Mouse (Mus musculus): ENCODE measurements around the gene Myo18a.

DNA sequence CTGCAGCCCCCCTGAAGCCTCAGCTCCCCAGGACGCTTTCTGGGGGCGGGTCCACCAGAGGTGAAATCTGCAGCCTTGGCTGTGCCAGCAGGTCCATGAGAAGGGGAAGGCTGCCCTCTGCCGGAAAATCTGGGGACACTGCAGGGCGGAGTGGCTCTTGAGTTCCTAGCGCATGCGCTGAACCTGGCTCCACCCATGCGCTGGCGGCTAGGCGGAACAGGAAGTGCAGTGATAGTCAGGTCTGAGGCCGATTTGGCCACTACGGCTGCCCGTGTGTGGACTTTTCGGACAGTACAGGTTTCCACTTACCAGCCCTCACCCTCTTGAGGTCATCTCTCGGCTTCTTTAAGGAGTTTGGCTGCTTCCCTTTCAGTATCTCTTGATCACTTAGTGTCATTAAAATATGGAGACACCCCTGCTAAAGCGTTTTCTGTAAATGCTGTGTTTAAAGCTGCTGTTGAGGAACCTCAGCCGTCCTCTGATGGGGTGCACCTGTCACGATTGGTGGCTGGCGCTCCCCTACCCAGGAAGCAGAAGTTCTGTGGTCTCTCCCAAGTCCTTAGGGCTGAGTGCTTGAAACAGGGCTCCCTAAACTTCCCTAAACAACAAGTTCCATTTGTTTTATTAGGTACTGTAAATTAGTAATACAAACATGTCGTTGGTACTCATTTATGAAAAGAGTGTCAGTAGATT is 30.3 kb downstream of the Myo18a start:
- TF ChIP-seq CTCF (IDR thresholded peaks at IDR 0.05; ENCODE audit: low read depth) (peak; percentile 100), EP300 (optimal IDR thresholded peaks at IDR 0.05) (no peak)
